Mouse (Mus musculus): ENCODE measurements around the gene Ppt2.

Ppt2 gene

GRCm38 (mm10) chr17:34655581-34655991 lies 27.3 kb upstream of the Ppt2 start:
- DNase-seq: peak; percentile 83

- peak; percentile 72 for DNase-seq
Observed at GRCm38 (mm10) chr17:34655160-34655559, 26.9 kb upstream of the Ppt2 start.

- DNase-seq: no peak
Observed at GRCm38 (mm10) chr17:34654392-34654791, 26.1 kb upstream of the Ppt2 start.

GRCm38 (mm10) chr17:34653746-34654285 lies 25.5 kb upstream of the Ppt2 start:
- DNase-seq: peak; percentile 65

- DNase-seq: no peak
Observed at GRCm38 (mm10) chr17:34652985-34653384, 24.7 kb upstream of the Ppt2 start.

- DNase-seq: no peak
Observed at GRCm38 (mm10) chr17:34652546-34652945, 24.2 kb upstream of the Ppt2 start.

GRCm38 (mm10) chr17:34651507-34652221 lies 23.4 kb upstream of the Ppt2 start:
- peak; percentile 63 for DNase-seq

- DNase-seq: no peak
Observed at GRCm38 (mm10) chr17:34650781-34651180, 22.5 kb upstream of the Ppt2 start.

- no peak for DNase-seq
Observed at GRCm38 (mm10) chr17:34649106-34649864, 21.0 kb upstream of the Ppt2 start.

- no peak for DNase-seq
Observed at GRCm38 (mm10) chr17:34648141-34648890, 20.0 kb upstream of the Ppt2 start.

- peak; percentile 92 for DNase-seq
Observed at GRCm38 (mm10) chr17:34646906-34647787, 18.8 kb upstream of the Ppt2 start, which contains the start of gene Atf6b. TSS of gene Atf6b (plus strand) at chr17:34647146.

GRCm38 (mm10) chr17:34645831-34646511 lies 17.7 kb upstream of the Ppt2 start:
- DNase-seq: no peak

GRCm38 (mm10) chr17:34645256-34645829 lies 17.0 kb upstream of the Ppt2 start:
- no peak for DNase-seq

- DNase-seq: peak; percentile 98
Observed at GRCm38 (mm10) chr17:34644608-34645007, 16.3 kb upstream of the Ppt2 start, which contains the start of gene Fkbpl. TSS of gene Fkbpl (plus strand) at chr17:34644764.

GRCm38 (mm10) chr17:34643944-34644343 lies 15.6 kb upstream of the Ppt2 start:
- peak; percentile 18 for DNase-seq

- no peak for DNase-seq
Observed at GRCm38 (mm10) chr17:34643379-34643778, 15.1 kb upstream of the Ppt2 start.

GRCm38 (mm10) chr17:34641945-34642344 lies 13.6 kb upstream of the Ppt2 start:
- no peak for DNase-seq

- peak; percentile 36 for DNase-seq
Observed at GRCm38 (mm10) chr17:34640778-34641601, 12.7 kb upstream of the Ppt2 start.

GRCm38 (mm10) chr17:34639461-34640255 lies 11.3 kb upstream of the Ppt2 start:
- no peak for DNase-seq
